In genomic region chr8:114977746-114978145, GRCm38 (mm10) we compare ENCODE assay signal across 16 mouse cellular contexts.
DNase-seq lines count a peak whose midpoint lies in the region.
"Had no signal": no experiment of that assay in that cellular context is flagged by ENCODE, and none has a peak within 500 bp of the region (broad histone marks: within the 10 kb centered on the region; RNA-seq: fewer than 3 reads in every experiment).

No protein-coding gene starts in this region.

- intact Hi-C loops in gastrocnemius, postnatal 14 days (cut with DNase I; ENCODE audit: low total_unique reads), result no loop called here

- WGBS in heart, embryonic 10.5 days, result 63% methylated on average over 11 of the region's 11 CpGs

- no peaks in the 10 kb centered on the region for H3K9me3 ChIP-seq in heart, embryonic 10.5 days
- H3K9me3 ChIP-seq: midbrain, embryonic 12.5 days had no signal

- H3K4me1 ChIP-seq in heart, embryonic 10.5 days, result peaks cover 30% of the 10 kb centered on the region

- no peaks in the 10 kb centered on the region for H3K36me3 ChIP-seq in heart, embryonic 10.5 days
- H3K36me3 ChIP-seq: midbrain, embryonic 12.5 days had no signal

- peak; percentile 19 to 31 for DNase-seq in heart, adult 9 months (ENCODE audit: low spot score in 2 of 2)
- DNase-seq in heart, embryonic 10.5 days (ENCODE audit: low spot score), result no peak
- peak; percentile 64 for DNase-seq in CD4-positive helper T cell, adult 2 months (ENCODE audit: low read depth, low spot score)
- peak; percentile 62 for DNase-seq in CD4-positive, CD25-positive, alpha-beta regulatory T cell, adult 2 months (ENCODE audit: low read depth, low spot score)
- peak; percentile 33 for DNase-seq in gastrocnemius, postnatal 14 days
- no peak for DNase-seq in urinary bladder, postnatal 4 days (ENCODE audit: low spot score in 2 of 2)
- DNase-seq in cerebellum, postnatal 36 days, result no peak
- DNase-seq: cerebellum, adult 11-12 months; cerebellum, postnatal 25 days; kidney, adult 8-10 months; kidney, postnatal 25 days; right cerebral cortex, postnatal 25 days; thymus, postnatal 14 days had no signal

- no peak overlapping the region for H3K4me3 ChIP-seq in heart, embryonic 10.5 days
- H3K4me3 ChIP-seq: forebrain, embryonic 13.5 days; midbrain, embryonic 12.5 days had no signal

- H3K27ac ChIP-seq in heart, embryonic 10.5 days, result no peak overlapping the region; the same call in 1 of the 2 replicates
- H3K27ac ChIP-seq: forebrain, embryonic 13.5 days; macrophage; midbrain, embryonic 12.5 days had no signal

- no peaks in the 10 kb centered on the region for H3K27me3 ChIP-seq in heart, embryonic 10.5 days (ENCODE audit: insufficient read depth, poor library complexity, severe bottlenecking)
- H3K27me3 ChIP-seq: midbrain, embryonic 12.5 days had no signal

Comparison
In these comparisons a context has a peak if more than half of its experiments do, and no peak if none do; other contexts are left out.
1. DNase-seq: peak in heart, adult 9 months (2 of 2), CD4-positive helper T cell, adult 2 months (single experiment), CD4-positive, CD25-positive, alpha-beta regulatory T cell, adult 2 months (single experiment) and gastrocnemius, postnatal 14 days (single experiment); none in heart, embryonic 10.5 days (single experiment), urinary bladder, postnatal 4 days (0 of 2) and cerebellum, postnatal 36 days (0 of 2).